Comparison of ENCODE assay signal across 8 mouse cellular contexts in genomic region chr2:105468930-105469329, GRCm38 (mm10).
DNase-seq lines count a peak whose midpoint lies in the region; ATAC-seq and TF ChIP-seq lines count a peak whose summit lies in the region.

No protein-coding gene starts in this region.

- no peak for ATAC-seq in neural tube, embryonic 15.5 days (ENCODE audit: low FRiP score)
- no peak for ATAC-seq in liver, postnatal 0 days

- H3K36me3 ChIP-seq in neural tube, embryonic 15.5 days = no peaks in the 10 kb centered on the region
- no peaks in the 10 kb centered on the region for H3K36me3 ChIP-seq in liver, postnatal 0 days (replicated peaks; ENCODE audit: insufficient read depth, low read length)

- no peak overlapping the region for H3K4me3 ChIP-seq in neural tube, embryonic 15.5 days (replicated peaks)
- H3K4me3 ChIP-seq in liver, postnatal 0 days (ENCODE audit: low read depth, low read length) = no peak overlapping the region

- no peak overlapping the region for H3K9ac ChIP-seq in neural tube, embryonic 15.5 days (replicated peaks)
- no peak overlapping the region for H3K9ac ChIP-seq in liver, postnatal 0 days (replicated peaks)

- no peak overlapping the region for H3K27ac ChIP-seq in neural tube, embryonic 15.5 days (replicated peaks)
- no peak overlapping the region for H3K27ac ChIP-seq in liver, postnatal 0 days (ENCODE audit: low read depth)

- no peak overlapping the region for H3K4me2 ChIP-seq in neural tube, embryonic 15.5 days
- H3K4me2 ChIP-seq in liver, postnatal 0 days (ENCODE audit: low read depth, low read length) = no peak overlapping the region

- no peaks in the 10 kb centered on the region for H3K9me3 ChIP-seq in neural tube, embryonic 15.5 days (replicated peaks)
- H3K9me3 ChIP-seq in liver, postnatal 0 days (ENCODE audit: low read length) = no peaks in the 10 kb centered on the region

- TF ChIP-seq CTCF in liver, postnatal 0 days (IDR thresholded peaks at IDR 0.05; ENCODE audit: low read depth) = peak; percentile 59

- H3K27me3 ChIP-seq in neural tube, embryonic 15.5 days (replicated peaks) = no peaks in the 10 kb centered on the region; the same call in 1 of the 2 replicates
- no peaks in the 10 kb centered on the region for H3K27me3 ChIP-seq in liver, postnatal 0 days (ENCODE audit: insufficient read depth, low read length)

- no peaks in the 10 kb centered on the region for H3K4me1 ChIP-seq in neural tube, embryonic 15.5 days
- H3K4me1 ChIP-seq in liver, postnatal 0 days (ENCODE audit: insufficient read depth) = no peaks in the 10 kb centered on the region

- peak; percentile 44 for DNase-seq in neural tube, embryonic 10.5 days (ENCODE audit: extremely low spot score, low spot score)
- peak; percentile 38 for DNase-seq in adrenal gland, postnatal 10 days
- peak; percentile 83 for DNase-seq in embryo, embryonic 10 days (ENCODE audit: low spot score)
- peak; percentile 64 for DNase-seq in kidney, postnatal 10 days
- no peak for DNase-seq in liver, postnatal 0 days
- peak; percentile 60 for DNase-seq in right cerebral cortex, postnatal 14 days
- no peak for DNase-seq in ovary, postnatal 10 days (ENCODE audit: low spot score)

- WGBS in neural tube, embryonic 15.5 days = 33% methylated on average over 5 of the region's 5 CpGs
- 32% methylated on average over 5 of the region's 5 CpGs for WGBS in liver, postnatal 0 days (ENCODE audit: insufficient replicate concordance)

- TF ChIP-seq EP300 in liver, postnatal 0 days (IDR thresholded peaks at IDR 0.05; ENCODE audit: low read depth) = no peak

Comparison
In these comparisons a context has a peak if more than half of its experiments do, and no peak if none do; other contexts are left out.
1. DNase-seq: peak in neural tube, embryonic 10.5 days (single experiment), adrenal gland, postnatal 10 days (single experiment), embryo, embryonic 10 days (single experiment), kidney, postnatal 10 days (single experiment) and right cerebral cortex, postnatal 14 days (single experiment); none in liver, postnatal 0 days (single experiment) and ovary, postnatal 10 days (single experiment).